Mouse (Mus musculus) gastrocnemius, postnatal 14 days (tissue): Measurements from ENCODE around the gene Sdha. TPM values are rescaled to one million over a fixed set of nuclear protein-coding genes. Genes with fewer than 3 reads are reported as not detected.

Experiments used
- DNase-seq: peaks from one replicate; pipeline ENCODE4 v3.0.0; 2021; ENCODE audit warnings: mixed read lengths
- intact Hi-C: fragments of 180-260 bp; cut with DNase I; formaldehyde crosslinking; loops from one replicate; pipeline ENCODE4 v1.15.1; 2025; ENCODE audit warnings: low total_unique reads
- long read RNA-seq, 2 experiments: library from polyadenylated mRNA; stranded (forward); transcript quantifications; one replicate each; pipeline ENCODE4 v2.0.0; 2021
- total RNA-seq, 2 experiments: library from RNA; stranded (reverse); gene quantifications; 2 replicates each; pipeline ENCODE4 v1.2.3; 2021

Gene Sdha
- 100 to 1,000 TPM; 505 to 626 TPM for total RNA-seq
- long read RNA-seq, experiment 1, transcript Sdha-206 (2 exons, 858 nt): minor isoform, 6 of 1,153 reads
- long read RNA-seq, experiment 1, transcript Sdha-201 (15 exons, 2,900 nt): major isoform, 1,041 of 1,153 reads
- long read RNA-seq, experiment 1, partial matches to known transcripts: 61 of 1,153 reads
- long read RNA-seq, experiment 1, other reads (novel, unspliced or antisense): 45 of 1,153 reads
- long read RNA-seq, experiment 2, transcript Sdha-201 (15 exons, 2,900 nt): major isoform, 1,217 of 1,374 reads
- long read RNA-seq, experiment 2, transcript Sdha-206 (2 exons, 858 nt): minor isoform, 6 of 1,374 reads
- long read RNA-seq, experiment 2, partial matches to known transcripts: 89 of 1,374 reads
- long read RNA-seq, experiment 2, other reads (novel, unspliced or antisense): 62 of 1,374 reads

- peak; percentile 96 for DNase-seq
- intact Hi-C loops: no loop called here
Measured at GRCm38 (mm10) chr13:74349566-74350434, at the start of gene Sdha, which contains the start of gene Ccdc127. TSS of gene Sdha (minus strand) at chr13:74350280. TSS of gene Ccdc127 (plus strand) at chr13:74350309.

GRCm38 (mm10) chr13:74399298-74399839 lies 49.3 kb upstream of the Sdha start, which contains the start of gene Ftl1-ps1:
TSS of gene Ftl1-ps1 (plus strand) at chr13:74399694.
- no peak for DNase-seq
- intact Hi-C loops: no loop called here

- intact Hi-C loops: no loop called here
- no peak for DNase-seq
Measured at GRCm38 (mm10) chr13:74391156-74391555, 41.1 kb upstream of the Sdha start.

- intact Hi-C loops: no loop called here
- DNase-seq: peak; percentile 59
Measured at GRCm38 (mm10) chr13:74390371-74390990, 40.4 kb upstream of the Sdha start, which contains the start of gene Zfp72. TSS of gene Zfp72 (minus strand) at chr13:74390836.

GRCm38 (mm10) chr13:74389730-74390129 lies 39.6 kb upstream of the Sdha start:
- intact Hi-C loops: no loop called here
- DNase-seq: no peak

- no peak for DNase-seq
- intact Hi-C loops: no loop called here
Measured at GRCm38 (mm10) chr13:74382289-74382688, 32.2 kb upstream of the Sdha start.

GRCm38 (mm10) chr13:74381533-74382276 lies 31.6 kb upstream of the Sdha start:
- intact Hi-C loops: no loop called here
- DNase-seq: no peak

- peak; percentile 56 for DNase-seq
- intact Hi-C loops: no loop called here
Measured at GRCm38 (mm10) chr13:74363859-74364235, 13.8 kb upstream of the Sdha start, which contains the start of gene Lrrc14b. TSS of gene Lrrc14b (minus strand) at chr13:74364005.

- intact Hi-C loops: no loop called here
- DNase-seq: peak; percentile 26
Measured at GRCm38 (mm10) chr13:74363176-74363858, 13.2 kb upstream of the Sdha start.

GRCm38 (mm10) chr13:74362218-74362617 lies 12.1 kb upstream of the Sdha start:
- DNase-seq: no peak
- intact Hi-C loops: no loop called here

- no peak for DNase-seq
Measured at GRCm38 (mm10) chr13:74356491-74356890, 6.4 kb upstream of the Sdha start.

GRCm38 (mm10) chr13:74350435-74350906 lies 391 bp upstream of the Sdha start:
- DNase-seq: peak; percentile 4
- intact Hi-C loops: no loop called here

More at GRCm38 (mm10) chr13:74356491-74356890, 6.4 kb upstream of the Sdha start:
- intact Hi-C loops: no loop called here

GRCm38 (mm10) chr13:74341036-74341435 lies 9.0 kb downstream of the Sdha start:
- DNase-seq: peak; percentile 7
- intact Hi-C loops: no loop called here

- no peak for DNase-seq
- intact Hi-C loops: no loop called here
Measured at GRCm38 (mm10) chr13:74329321-74329720, 20.8 kb downstream of the Sdha start.

GRCm38 (mm10) chr13:74317170-74317849 lies 32.8 kb downstream of the Sdha start, which contains the start of gene Pdcd6:
TSS of gene Pdcd6 (minus strand) at chr13:74317580.
- peak; percentile 93 for DNase-seq

GRCm38 (mm10) chr13:74316789-74317169 lies 33.3 kb downstream of the Sdha start:
- DNase-seq: peak; percentile 3
- intact Hi-C loops: no loop called here

More at GRCm38 (mm10) chr13:74317170-74317849, 32.8 kb downstream of the Sdha start, which contains the start of gene Pdcd6:
- intact Hi-C loops: no loop called here

GRCm38 (mm10) chr13:74316386-74316785 lies 33.7 kb downstream of the Sdha start:
- intact Hi-C loops: no loop called here
- DNase-seq: no peak
